Comparison of ENCODE assay signal across 8 mouse cellular contexts in genomic region chr6:114397691-114398217, GRCm38 (mm10). TPM values are rescaled to one million over a fixed set of nuclear protein-coding genes. Genes with fewer than 3 reads are reported as not detected.
DNase-seq lines count a peak whose midpoint lies in the region; ATAC-seq lines count a peak whose summit lies in the region.

TSS of gene Hrh1 (plus strand) at chr6:114397936.

- no peaks in the 10 kb centered on the region for H3K9me3 ChIP-seq in forebrain, embryonic 11.5 days (ENCODE audit: control insufficient read depth, low read length)
- H3K9me3 ChIP-seq in hindbrain, embryonic 10.5 days, result no peaks in the 10 kb centered on the region
- H3K9me3 ChIP-seq in limb, embryonic 11.5 days (ENCODE audit: control insufficient read depth, low read length), result no peaks in the 10 kb centered on the region
- no peaks in the 10 kb centered on the region for H3K9me3 ChIP-seq in midbrain, embryonic 12.5 days

- peak within 1 kb of the TSS; percentile 54 for H3K4me3 ChIP-seq in forebrain, embryonic 11.5 days (ENCODE audit: low read depth, low read length)
- peak within 1 kb of the TSS; percentile 69 for H3K4me3 ChIP-seq in hindbrain, embryonic 10.5 days
- peak within 1 kb of the TSS; percentile 48 for H3K4me3 ChIP-seq in limb, embryonic 11.5 days (ENCODE audit: low read depth, low read length)
- peak within 1 kb of the TSS; percentile 59 for H3K4me3 ChIP-seq in midbrain, embryonic 12.5 days

- peaks cover 31% of the 10 kb centered on the region for H3K27me3 ChIP-seq in forebrain, embryonic 11.5 days (ENCODE audit: control insufficient read depth, insufficient read depth, low read length)
- H3K27me3 ChIP-seq in hindbrain, embryonic 10.5 days (ENCODE audit: insufficient read depth, poor library complexity, severe bottlenecking), result peaks cover 77% of the 10 kb centered on the region
- peaks cover 39% of the 10 kb centered on the region for H3K27me3 ChIP-seq in limb, embryonic 11.5 days (ENCODE audit: control insufficient read depth, insufficient read depth, low read length)
- H3K27me3 ChIP-seq in midbrain, embryonic 12.5 days, result peaks cover 72% of the 10 kb centered on the region

- H3K4me2 ChIP-seq in forebrain, embryonic 11.5 days (ENCODE audit: low read depth, low read length, severe bottlenecking), result peak within 1 kb of the TSS; percentile 94
- peak within 1 kb of the TSS; percentile 87 for H3K4me2 ChIP-seq in limb, embryonic 11.5 days (ENCODE audit: low read depth, severe bottlenecking)
- H3K4me2 ChIP-seq in midbrain, embryonic 12.5 days (replicated peaks), result peak within 1 kb of the TSS; percentile 92

- H3K27ac ChIP-seq in forebrain, embryonic 11.5 days (ENCODE audit: low read depth, low read length), result no peak within 1 kb of the TSS
- H3K27ac ChIP-seq in hindbrain, embryonic 10.5 days, result peak within 1 kb of the TSS; percentile 66; the same call in 1 of the 2 replicates
- H3K27ac ChIP-seq in limb, embryonic 11.5 days (replicated peaks; ENCODE audit: low read depth, low read length), result no peak within 1 kb of the TSS
- H3K27ac ChIP-seq in midbrain, embryonic 12.5 days (replicated peaks), result no peak within 1 kb of the TSS

- H3K4me1 ChIP-seq in forebrain, embryonic 11.5 days (replicated peaks; ENCODE audit: control insufficient read depth, insufficient read depth, low read length), result peaks cover 10% of the 10 kb centered on the region; the same call in 1 of the 2 replicates
- peaks cover 28% of the 10 kb centered on the region for H3K4me1 ChIP-seq in hindbrain, embryonic 10.5 days (replicated peaks)
- H3K4me1 ChIP-seq in limb, embryonic 11.5 days (ENCODE audit: control insufficient read depth, insufficient read depth, low read length), result peaks cover 4% of the 10 kb centered on the region; the same call in 1 of the 2 replicates
- H3K4me1 ChIP-seq in midbrain, embryonic 12.5 days, result peaks cover 28% of the 10 kb centered on the region

- DNase-seq in CD4-positive, CD25-positive, alpha-beta regulatory T cell, adult 2 months (ENCODE audit: low read depth, low spot score), result peak; percentile 25
- DNase-seq in adrenal gland, postnatal 25 days, result peak; percentile 52
- DNase-seq in forebrain, embryonic 11.5 days (ENCODE audit: low spot score), result peak; percentile 87
- peak; percentile 53 for DNase-seq in hindbrain, embryonic 10.5 days (ENCODE audit: low spot score)
- peak; percentile 51 for DNase-seq in limb, embryonic 11.5 days (ENCODE audit: low spot score)
- peak; percentile 26 for DNase-seq in testis, postnatal 14 days (ENCODE audit: low spot score)

- under 1% methylated on average over 54 of the region's 56 CpGs for WGBS in forebrain, embryonic 11.5 days
- under 1% methylated on average over 55 of the region's 56 CpGs for WGBS in hindbrain, embryonic 10.5 days
- 1% methylated on average over 42 of the region's 56 CpGs for WGBS in limb, embryonic 11.5 days
- under 1% methylated on average over 56 of the region's 56 CpGs for WGBS in midbrain, embryonic 12.5 days

- H3K36me3 ChIP-seq in forebrain, embryonic 11.5 days (ENCODE audit: control insufficient read depth, insufficient read depth, low read length), result no peaks in the 10 kb centered on the region
- no peaks in the 10 kb centered on the region for H3K36me3 ChIP-seq in hindbrain, embryonic 10.5 days
- no peaks in the 10 kb centered on the region for H3K36me3 ChIP-seq in limb, embryonic 11.5 days (ENCODE audit: control insufficient read depth, insufficient read depth, low read length)
- no peaks in the 10 kb centered on the region for H3K36me3 ChIP-seq in midbrain, embryonic 12.5 days

- H3K9ac ChIP-seq in forebrain, embryonic 11.5 days (ENCODE audit: low read length), result peak within 1 kb of the TSS; percentile 55
- peak within 1 kb of the TSS; percentile 9 for H3K9ac ChIP-seq in limb, embryonic 11.5 days (ENCODE audit: low read length)
- peak within 1 kb of the TSS; percentile 52; the same call in 1 of the 2 replicates for H3K9ac ChIP-seq in midbrain, embryonic 12.5 days (replicated peaks)

- ATAC-seq in CD4-positive, CD25-positive, alpha-beta regulatory T cell, adult 4 months, result no peak
- peak; percentile 69 for ATAC-seq in forebrain, embryonic 11.5 days (replicated peaks; ENCODE audit: low FRiP score)
- no peak for ATAC-seq in limb, embryonic 11.5 days (ENCODE audit: insufficient number of reproducible peaks, low FRiP score, low TSS enrichment, low read depth)
- peak; percentile 58 for ATAC-seq in midbrain, embryonic 12.5 days (ENCODE audit: low FRiP score, low read depth)

RNA-seq across cellular contexts. Expression of gene Hrh1, which starts in this region (rescaled TPM):
- polyA plus RNA-seq in CD4-positive, CD25-positive, alpha-beta regulatory T cell, adult 4 months (2017; shearing (Covaris generic)), result not detected
- 1.6 and 2.2 TPM in 2 replicates for total RNA-seq in adrenal gland, postnatal 25 days (2021)
- 0.33 and 0.47 TPM in 2 replicates for polyA plus RNA-seq in forebrain, embryonic 11.5 days (2014; fragmentation: Nextera tagmentation; extraction: Ambion mirVana)
- 0.16 and 0.22 TPM in 2 replicates for polyA plus RNA-seq in hindbrain, embryonic 10.5 days (2016; fragmentation: Nextera tagmentation; extraction: Ambion mirVana)
- not detected in 2 replicates for polyA plus RNA-seq in limb, embryonic 11.5 days (2014; fragmentation: Nextera tagmentation; extraction: Ambion mirVana)
- 0.21 and 0.28 TPM in 2 replicates for polyA plus RNA-seq in midbrain, embryonic 12.5 days (2016; fragmentation: Nextera tagmentation; extraction: Ambion mirVana)

Comparison
In these comparisons a context has a peak if more than half of its experiments do, and no peak if none do; other contexts are left out.
1. Peak in DNase-seq, ATAC-seq, H3K4me3 ChIP-seq, H3K9ac ChIP-seq and H3K4me2 ChIP-seq in forebrain, embryonic 11.5 days; RNA of the gene not detected or under 1 TPM.
2. Peak in DNase-seq, H3K4me3 ChIP-seq and H3K27ac ChIP-seq in hindbrain, embryonic 10.5 days; RNA of the gene not detected or under 1 TPM.
3. Peak in DNase-seq, H3K4me3 ChIP-seq, H3K9ac ChIP-seq and H3K4me2 ChIP-seq in limb, embryonic 11.5 days; RNA of the gene not detected or under 1 TPM.
4. Peak in ATAC-seq, H3K4me3 ChIP-seq, H3K9ac ChIP-seq and H3K4me2 ChIP-seq in midbrain, embryonic 12.5 days; RNA of the gene not detected or under 1 TPM.
5. DNase-seq: peak in every context shown above with its lines; median percentile 87 in forebrain, embryonic 11.5 days; 53 in hindbrain, embryonic 10.5 days; 52 in adrenal gland, postnatal 25 days; 51 in limb, embryonic 11.5 days; 26 in testis, postnatal 14 days; 25 in CD4-positive, CD25-positive, alpha-beta regulatory T cell, adult 2 months.